Comparison of ENCODE assay signal across 21 mouse cellular contexts in genomic region chr4:125609320-125610306, GRCm38 (mm10).
DNase-seq lines count a peak whose midpoint lies in the region; ATAC-seq and TF ChIP-seq lines count a peak whose summit lies in the region.
"Had no signal": no experiment of that assay in that cellular context is flagged by ENCODE, and none has a peak within 500 bp of the region (broad histone marks: within the 10 kb centered on the region; RNA-seq: fewer than 3 reads in every experiment).

No protein-coding gene starts in this region.

- H3K27me3 ChIP-seq in ES-Bruce4 (ENCODE audit: control insufficient read depth, insufficient read depth, low read length, poor library complexity, severe bottlenecking) = no peaks in the 10 kb centered on the region
- no peaks in the 10 kb centered on the region for H3K27me3 ChIP-seq in stomach, postnatal 0 days (ENCODE audit: control insufficient read depth, insufficient read depth, low read length)
- H3K27me3 ChIP-seq: embryonic facial prominence, embryonic 13.5 days; forebrain, embryonic 15.5 days; heart, embryonic 15.5 days; hindbrain, embryonic 12.5 days; Patski had no signal

- H3K4me3 ChIP-seq in ES-Bruce4 (ENCODE audit: low read depth, low read length) = peak overlapping the region; percentile 40
- no peak overlapping the region for H3K4me3 ChIP-seq in stomach, postnatal 0 days (ENCODE audit: low read depth, low read length)
- H3K4me3 ChIP-seq: embryonic facial prominence, embryonic 13.5 days; forebrain, embryonic 15.5 days; heart, adult 2 months; heart, embryonic 15.5 days; hindbrain, embryonic 12.5 days had no signal

- no peaks in the 10 kb centered on the region for H3K36me3 ChIP-seq in ES-Bruce4 (ENCODE audit: control insufficient read depth, insufficient read depth, low read length, poor library complexity, severe bottlenecking)
- no peaks in the 10 kb centered on the region for H3K36me3 ChIP-seq in stomach, postnatal 0 days (ENCODE audit: control insufficient read depth, insufficient read depth, low read length)
- H3K36me3 ChIP-seq: embryonic facial prominence, embryonic 13.5 days; forebrain, embryonic 15.5 days; heart, embryonic 15.5 days; hindbrain, embryonic 12.5 days had no signal

- no peaks in the 10 kb centered on the region for H3K9me3 ChIP-seq in ES-Bruce4 (replicated peaks; ENCODE audit: control insufficient read depth, insufficient read depth, low read length, poor library complexity, severe bottlenecking)
- H3K9me3 ChIP-seq in stomach, postnatal 0 days (ENCODE audit: control insufficient read depth, low read length) = no peaks in the 10 kb centered on the region
- H3K9me3 ChIP-seq: embryonic facial prominence, embryonic 13.5 days; forebrain, embryonic 15.5 days; heart, embryonic 15.5 days; hindbrain, embryonic 12.5 days had no signal

- no peak for TF ChIP-seq POLR2A in ES-Bruce4 (IDR thresholded peaks at IDR 0.05; ENCODE audit: insufficient read depth, low read length)

- peak overlapping the region; percentile 95 for H3K27ac ChIP-seq in ES-Bruce4 (ENCODE audit: insufficient read depth, low read length)
- H3K27ac ChIP-seq in stomach, postnatal 0 days (replicated peaks) = no peak overlapping the region
- H3K27ac ChIP-seq: embryonic facial prominence, embryonic 13.5 days; forebrain, embryonic 15.5 days; heart, adult 2 months; heart, embryonic 15.5 days; hindbrain, embryonic 12.5 days; hindbrain, postnatal 0 days had no signal

- WGBS in stomach, postnatal 0 days = 62% methylated on average over 21 of the region's 21 CpGs

- peak overlapping the region; percentile 2 for H3K9ac ChIP-seq in ES-Bruce4 (ENCODE audit: low read depth, poor library complexity, severe bottlenecking)
- H3K9ac ChIP-seq in stomach, postnatal 0 days (ENCODE audit: low read length) = no peak overlapping the region
- H3K9ac ChIP-seq: embryonic facial prominence, embryonic 13.5 days; forebrain, embryonic 15.5 days; heart, embryonic 15.5 days; hindbrain, embryonic 12.5 days had no signal

- H3K4me1 ChIP-seq in ES-Bruce4 (ENCODE audit: control insufficient read depth, insufficient read depth, low read length) = peaks cover 7% of the 10 kb centered on the region
- H3K4me1 ChIP-seq in stomach, postnatal 0 days (replicated peaks; ENCODE audit: control insufficient read depth, insufficient read depth) = no peaks in the 10 kb centered on the region
- H3K4me1 ChIP-seq: embryonic facial prominence, embryonic 13.5 days; heart, embryonic 15.5 days had no signal

- no peak for TF ChIP-seq EP300 in ES-Bruce4 (IDR thresholded peaks at IDR 0.05; ENCODE audit: insufficient read depth, low read depth, low read length)
- no peak for TF ChIP-seq EP300 in stomach, postnatal 0 days (optimal IDR thresholded peaks at IDR 0.05)

- ATAC-seq in stomach, postnatal 0 days (ENCODE audit: low FRiP score, low TSS enrichment) = peak; percentile 74
- ATAC-seq: forebrain, embryonic 15.5 days; hindbrain, postnatal 0 days; Patski had no signal

- H3K4me2 ChIP-seq in stomach, postnatal 0 days (replicated peaks; ENCODE audit: low read depth) = no peak overlapping the region
- H3K4me2 ChIP-seq: embryonic facial prominence, embryonic 13.5 days; forebrain, embryonic 15.5 days; heart, embryonic 11.5 days; heart, embryonic 15.5 days; hindbrain, embryonic 12.5 days had no signal

- no peak for TF ChIP-seq CTCF in ES-Bruce4 (IDR thresholded peaks at IDR 0.05; ENCODE audit: low read depth, low read length)
- no peak for TF ChIP-seq CTCF in stomach, postnatal 0 days (IDR thresholded peaks at IDR 0.05; ENCODE audit: low read depth)

- DNase-seq in heart, adult 11 months = peak; percentile 63
- no peak for DNase-seq in heart, postnatal 4 days
- peak; percentile 45 for DNase-seq in WW6 (ENCODE audit: low read depth, low spot score)
- peak; percentile 34 for DNase-seq in stomach, postnatal 0 days (ENCODE audit: low spot score)
- DNase-seq in gastrocnemius, adult 8-10 months (ENCODE audit: low spot score in 2 of 2) = no peak
- no peak for DNase-seq in thymus, adult 18-20 months
- no peak for DNase-seq in cerebellum, adult 9-11 months
- DNase-seq: adrenal gland, postnatal 10 days; cerebellum, adult 11 months; cerebellum, adult 8-10 months; gastrocnemius, postnatal 10 days; heart, adult 2 months; kidney, adult 11 months had no signal

Comparison
In these comparisons a context has a peak if more than half of its experiments do, and no peak if none do; other contexts are left out.
1. DNase-seq: peak in heart, adult 11 months (single experiment), WW6 (single experiment) and stomach, postnatal 0 days (single experiment); none in heart, postnatal 4 days (single experiment), gastrocnemius, adult 8-10 months (0 of 2), thymus, adult 18-20 months (0 of 2) and cerebellum, adult 9-11 months (single experiment).